Mouse (Mus musculus) lung, adult 2 months (tissue): ENCODE data around the gene Gin1. TPM values are rescaled to one million over a fixed set of nuclear protein-coding genes. Genes with fewer than 3 reads are reported as not detected.

Experiments
- DNase-seq: peaks from one replicate; pipeline ENCODE4 v3.0.0; 2022
- H3K4me1 ChIP-seq: fragments of 200-500 bp; 2 replicates; pipeline ENCODE4 v1.6.1; 2011; ENCODE audit warnings: low read length; ENCODE audit not compliant: control insufficient read depth, insufficient read depth
- H3K4me3 ChIP-seq: fragments of 200-500 bp; replicated peaks from 2 replicates; pipeline ENCODE3; 2011; ENCODE audit warnings: low read depth, mild to moderate bottlenecking, control low read depth, low read length; ENCODE audit errors: extremely low read depth
- CTCF ChIP-seq: fragments of 200-500 bp; IDR thresholded peaks from 2 replicates; pipeline ENCODE4 v1.5.1; 2011; ENCODE audit warnings: mild to moderate bottlenecking, low read length, control low read depth; ENCODE audit not compliant: insufficient read depth
- POLR2A ChIP-seq: fragments of 200-500 bp; IDR thresholded peaks from 2 replicates; pipeline ENCODE4 v1.6.1; 2011; ENCODE audit warnings: low read depth, mild to moderate bottlenecking, control low read depth, low read length, borderline replicate concordance; ENCODE audit errors: extremely low read depth
- WGBS: fragments of 180-500 bp; shearing (Covaris S2); methylation state at CpG from one replicate; pipeline ENCODE4 v1.1.7; 2018; 5-methylcytosine and 5-hydroxymethylcytosine counted together
- polyA plus RNA-seq: library from polyadenylated mRNA; depleted of rRNA; stranded (reverse); fragments of >200 nt; gene quantifications from 2 replicates; pipeline ENCODE4 v1.2.3, GENCODE M21; 2012; rRNA removed

Gene Gin1
- polyA plus RNA-seq: 1.4 and 1.8 TPM in 2 replicates

GRCm38 (mm10) chr1:97769904-97770753 is at the start of gene Gin1, which contains the start of gene Ppip5k2:
TSS of gene Gin1 (plus strand) at chr1:97770172.
TSS of gene Ppip5k2 (minus strand) at chr1:97770411.
- Histone ChIP-seq H3K4me3 (peak within 1 kb of the TSS; percentile 96), H3K4me1 (no peaks in the 10 kb centered on the region; the same call in 1 of the 2 replicates)
- TF ChIP-seq POLR2A: peak; percentile 77; the same call in 1 of the 2 replicates
- 0 out of 2 replicates have a peak, but pooled peaks have one; percentile 20 for TF ChIP-seq CTCF
- peak; percentile 92 for DNase-seq
- WGBS: under 1% methylated on average over 66 of the region's 66 CpGs

- DNase-seq: no peak
- Histone ChIP-seq H3K4me3 (no peak overlapping the region), H3K4me1 (no peaks in the 10 kb centered on the region)
- TF ChIP-seq CTCF (peak; percentile 52), POLR2A (no peak)
- 73% methylated on average over 2 of the region's 2 CpGs for WGBS
Observed at GRCm38 (mm10) chr1:97726730-97727129, 43.2 kb upstream of the Gin1 start.

- DNase-seq: no peak
- 61% methylated on average over 1 of the region's 1 CpGs for WGBS
Observed at GRCm38 (mm10) chr1:97729339-97729738, 40.6 kb upstream of the Gin1 start.

GRCm38 (mm10) chr1:97743063-97743462 is 26.9 kb upstream of the Gin1 start:
- H3K4me3 ChIP-seq: no peak overlapping the region
- H3K4me1 ChIP-seq: no peaks in the 10 kb centered on the region
- DNase-seq: no peak
- no peak for TF ChIP-seq CTCF
- no peak for TF ChIP-seq POLR2A
- WGBS: 93% methylated on average over 1 of the region's 1 CpGs

More at GRCm38 (mm10) chr1:97729339-97729738, 40.6 kb upstream of the Gin1 start:
- TF ChIP-seq CTCF: no peak
- no peak for TF ChIP-seq POLR2A
- Histone ChIP-seq H3K4me3 (no peak overlapping the region), H3K4me1 (no peaks in the 10 kb centered on the region)

GRCm38 (mm10) chr1:97745712-97746111 is 24.3 kb upstream of the Gin1 start:
- DNase-seq: no peak
- 73% methylated on average over 4 of the region's 4 CpGs for WGBS
- Histone ChIP-seq H3K4me3 (no peak overlapping the region), H3K4me1 (no peaks in the 10 kb centered on the region)
- TF ChIP-seq POLR2A (no peak), CTCF (no peak)

- no peak for TF ChIP-seq CTCF
- no peak for TF ChIP-seq POLR2A
- Histone ChIP-seq H3K4me1 (no peaks in the 10 kb centered on the region), H3K4me3 (no peak overlapping the region)
- WGBS: 96% methylated on average over 7 of the region's 7 CpGs
- DNase-seq: no peak
Observed at GRCm38 (mm10) chr1:97746261-97746660, 23.7 kb upstream of the Gin1 start.

GRCm38 (mm10) chr1:97748163-97748562 is 21.8 kb upstream of the Gin1 start:
- TF ChIP-seq POLR2A (no peak), CTCF (no peak)
- 87% methylated on average over 3 of the region's 3 CpGs for WGBS

GRCm38 (mm10) chr1:97753216-97753615 is 16.8 kb upstream of the Gin1 start:
- Histone ChIP-seq H3K4me1 (no peaks in the 10 kb centered on the region), H3K4me3 (no peak overlapping the region)
- DNase-seq: no peak
- TF ChIP-seq CTCF (no peak), POLR2A (no peak)

More at GRCm38 (mm10) chr1:97748163-97748562, 21.8 kb upstream of the Gin1 start:
- no peak for DNase-seq
- Histone ChIP-seq H3K4me3 (no peak overlapping the region), H3K4me1 (no peaks in the 10 kb centered on the region)

- 84% methylated on average over 4 of the region's 4 CpGs for WGBS
- DNase-seq: no peak
- Histone ChIP-seq H3K4me3 (no peak overlapping the region), H3K4me1 (no peaks in the 10 kb centered on the region)
- TF ChIP-seq CTCF: no peak
- no peak for TF ChIP-seq POLR2A
Observed at GRCm38 (mm10) chr1:97754392-97754791, 15.6 kb upstream of the Gin1 start.

- Histone ChIP-seq H3K4me1 (no peaks in the 10 kb centered on the region), H3K4me3 (no peak overlapping the region)
- TF ChIP-seq CTCF: no peak
- TF ChIP-seq POLR2A: no peak
- DNase-seq: no peak
Observed at GRCm38 (mm10) chr1:97759841-97760240, 10.1 kb upstream of the Gin1 start.

- WGBS: 74% methylated on average over 7 of the region's 7 CpGs
- no peak overlapping the region for H3K4me3 ChIP-seq
Observed at GRCm38 (mm10) chr1:97760598-97760997, 9.4 kb upstream of the Gin1 start.

More at GRCm38 (mm10) chr1:97760598-97760997, 9.4 kb upstream of the Gin1 start:
- H3K4me1 ChIP-seq: no peaks in the 10 kb centered on the region
- no peak for DNase-seq
- TF ChIP-seq POLR2A: no peak
- TF ChIP-seq CTCF: no peak
